Mouse (Mus musculus) T-helper 17 cell (primary cell): ENCODE data around the gene Hnrnpf.

Source experiments
- in situ Hi-C, 2 experiments: fragments of 300-600 bp; cut with MboI, MseI; formaldehyde crosslinking; loops; 1 replicate in 1 of 2; 2 replicates in 1 of 2; pipeline ENCODE4 v1.15.1; 2025; ENCODE audit warnings: high pct_unique_total_duplicates in 2 of 2

Hnrnpf gene

DNA sequence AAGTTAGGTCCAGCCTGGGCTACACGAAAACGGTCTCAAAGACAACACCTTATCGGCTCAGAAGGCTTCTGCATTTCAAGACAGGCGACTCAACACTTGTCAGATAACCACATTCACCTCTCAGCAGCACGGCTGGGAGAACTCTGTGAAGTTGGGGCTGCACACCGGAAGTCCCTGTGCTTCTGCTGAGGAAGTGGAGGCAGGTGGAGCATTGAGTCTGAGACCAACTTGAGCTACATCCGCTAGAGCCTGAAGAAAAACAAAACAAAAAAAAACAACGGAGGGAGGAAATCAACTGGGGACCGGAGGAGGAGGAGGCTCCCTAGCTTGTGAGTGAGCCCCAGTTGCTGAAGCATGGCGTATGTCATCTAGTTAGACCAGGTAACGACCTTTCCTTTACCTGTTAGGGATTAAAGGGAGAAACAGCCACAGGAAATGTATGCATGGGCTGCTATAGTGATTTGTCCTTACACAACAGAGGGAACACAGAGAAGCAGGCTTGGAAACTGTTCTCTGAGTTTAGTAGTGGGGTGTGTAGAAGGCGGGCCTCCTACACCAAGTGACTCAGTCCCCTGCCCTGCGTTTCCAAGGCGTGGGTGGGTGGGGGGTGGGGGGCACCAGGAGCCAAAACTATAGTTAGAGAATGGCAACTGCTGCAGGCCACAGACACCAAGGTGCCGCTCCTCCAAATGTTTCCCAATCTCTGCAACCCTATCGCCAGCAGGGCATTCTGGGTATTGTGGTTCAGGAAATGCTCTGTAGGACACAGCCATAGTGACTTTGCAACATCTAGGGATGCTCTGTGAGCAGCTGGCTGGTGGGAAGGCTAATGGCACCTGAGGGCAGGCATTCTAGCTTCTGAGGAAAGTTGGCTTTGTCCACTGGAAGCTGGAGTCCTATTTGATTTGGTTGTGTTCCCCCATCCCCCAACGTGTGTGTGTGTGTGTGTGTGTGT is at the start of gene Hnrnpf:
TSS of gene Hnrnpf (plus strand) at position 199 of the 955 bp plus-strand sequence.
- in situ Hi-C loops, result no loop called here

DNA sequence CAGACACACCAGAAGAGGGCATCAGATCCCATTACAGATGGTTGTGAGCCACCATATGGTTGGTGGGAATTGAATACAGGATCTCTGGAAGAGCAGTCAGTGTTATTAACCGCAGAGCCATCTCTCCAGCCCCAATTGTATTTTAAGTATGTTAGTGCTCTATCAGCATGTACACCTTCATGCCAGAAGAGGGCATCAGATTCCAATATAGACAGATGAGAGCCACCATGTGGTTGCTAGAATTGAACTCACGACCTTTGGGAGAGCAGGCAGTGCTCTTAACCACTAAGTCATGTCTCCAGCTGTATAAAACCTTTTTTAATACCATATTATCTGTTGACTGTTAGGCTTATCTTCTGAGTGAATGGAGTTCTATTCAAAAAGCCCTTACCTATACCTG is 48.4 kb upstream of the Hnrnpf start:
- in situ Hi-C loops, result loop anchor here in 1 of 2 experiments (5.0 kb wide), 1 partner anchor 291 kb away; no protein-coding TSS in a partner anchor

DNA sequence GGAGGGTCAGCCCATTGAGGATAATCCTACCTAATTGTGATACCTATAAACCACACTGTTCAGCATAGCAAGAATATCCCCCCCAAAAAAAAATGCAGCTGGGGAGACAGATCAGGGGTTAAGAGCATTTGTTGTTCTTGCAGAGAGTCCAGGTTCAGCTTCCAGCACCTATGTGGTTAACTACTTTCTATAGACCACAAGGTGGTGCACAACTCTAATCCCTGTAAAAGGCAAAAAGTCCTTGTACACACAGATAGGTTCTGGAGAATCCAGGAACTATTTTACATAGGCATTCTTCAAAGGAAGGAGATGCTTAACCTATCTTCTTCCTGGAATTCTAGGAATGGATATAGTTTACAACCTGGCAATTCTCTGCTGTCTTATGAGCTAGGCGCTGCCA is 42.1 kb upstream of the Hnrnpf start:
- in situ Hi-C loops, result no loop called here

DNA sequence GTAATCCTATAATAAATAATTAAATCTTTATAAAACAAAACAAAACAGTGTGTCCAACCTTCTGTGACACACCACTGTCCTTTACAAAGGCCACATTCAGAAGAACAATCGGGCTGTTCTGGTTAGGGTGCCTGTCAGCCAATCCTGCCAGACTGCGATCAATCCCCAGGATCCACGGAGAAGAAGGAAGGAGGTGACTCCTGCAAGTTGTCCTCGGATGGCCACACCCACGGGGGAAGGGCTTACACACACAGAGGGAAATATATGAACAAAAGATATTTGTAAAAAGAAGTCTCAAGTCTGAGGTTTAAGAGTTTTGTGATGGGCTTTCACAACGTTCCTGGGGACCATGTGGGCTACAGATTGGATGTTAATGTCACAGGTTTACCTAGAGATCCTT is 38.3 kb upstream of the Hnrnpf start, which contains the start of gene Zfp239:
TSS of gene Zfp239 (plus strand) at position 253 of the 400 bp plus-strand sequence.
- in situ Hi-C loops, result no loop called here

DNA sequence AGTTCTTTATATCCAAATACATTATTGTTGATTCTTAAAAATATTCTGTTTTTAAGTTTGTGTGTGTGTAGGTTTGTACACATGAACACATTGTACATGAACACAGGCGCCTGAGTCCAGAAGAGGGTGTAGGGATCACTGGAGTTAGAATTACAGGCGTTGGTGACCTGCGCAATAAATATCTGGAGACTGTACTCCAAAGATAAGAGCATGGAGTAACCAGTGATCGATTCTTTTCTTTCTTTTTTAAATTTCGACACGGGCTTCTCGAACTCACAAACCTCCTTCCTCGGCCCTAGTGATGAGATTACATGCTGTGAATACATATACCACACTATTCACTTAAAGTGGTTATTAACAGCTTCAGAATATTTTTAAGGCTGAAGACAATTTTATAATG is 37.7 kb upstream of the Hnrnpf start:
- in situ Hi-C loops, result no loop called here

DNA sequence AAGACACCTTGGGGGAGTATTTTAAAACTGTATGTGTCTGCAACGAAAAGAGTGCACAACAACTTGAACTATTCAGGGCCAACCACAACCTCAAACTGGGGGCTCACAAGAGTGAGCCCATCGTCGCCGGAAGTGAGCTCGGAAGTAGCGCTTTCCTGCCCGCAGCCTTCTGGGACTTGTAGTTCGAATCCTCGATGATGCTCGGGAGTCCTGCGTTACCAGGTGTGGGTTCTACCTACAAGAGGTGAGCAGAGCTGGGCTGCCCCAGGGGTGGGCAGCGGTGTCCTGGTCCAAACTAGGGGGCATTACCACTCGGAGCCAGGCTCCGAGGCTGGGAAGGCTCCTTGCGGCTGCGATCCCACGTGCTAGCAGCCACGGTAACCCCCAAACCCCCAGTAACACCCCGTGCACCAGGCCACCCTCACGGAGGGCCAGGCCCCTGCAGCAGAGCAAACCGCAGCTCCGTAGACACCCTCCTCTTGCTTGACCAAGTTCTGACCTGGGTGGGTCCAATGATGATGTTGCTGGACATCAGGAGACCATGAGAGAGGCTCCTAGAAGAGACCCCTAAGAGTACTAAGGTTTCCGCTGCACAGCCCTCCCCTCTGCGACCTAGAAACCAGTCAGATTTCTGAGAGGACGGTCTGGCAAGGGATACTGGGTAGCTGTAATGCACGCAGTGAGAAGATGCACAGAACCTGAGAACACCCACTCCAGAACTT is 37.1 kb upstream of the Hnrnpf start:
- in situ Hi-C loops, result no loop called here

DNA sequence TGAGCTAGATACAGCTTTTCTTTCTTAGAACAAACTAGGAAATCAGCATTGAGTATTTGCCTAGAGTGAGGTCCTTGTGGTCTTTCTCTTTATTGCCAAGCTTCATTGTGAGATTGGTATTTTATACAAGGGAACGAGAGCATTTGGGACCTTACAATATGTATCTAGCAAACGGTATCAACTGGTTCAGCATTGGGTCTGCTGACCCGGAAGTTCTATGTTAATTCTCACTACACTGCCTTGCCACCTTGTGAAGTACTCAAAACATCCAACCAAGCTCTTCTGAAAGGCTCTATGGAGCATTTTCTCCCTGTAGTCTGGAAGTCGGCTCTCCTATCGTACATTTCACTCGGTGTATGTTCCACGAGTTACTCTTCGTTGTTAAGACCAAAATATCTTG is 36.4 kb upstream of the Hnrnpf start:
- in situ Hi-C loops, result no loop called here

DNA sequence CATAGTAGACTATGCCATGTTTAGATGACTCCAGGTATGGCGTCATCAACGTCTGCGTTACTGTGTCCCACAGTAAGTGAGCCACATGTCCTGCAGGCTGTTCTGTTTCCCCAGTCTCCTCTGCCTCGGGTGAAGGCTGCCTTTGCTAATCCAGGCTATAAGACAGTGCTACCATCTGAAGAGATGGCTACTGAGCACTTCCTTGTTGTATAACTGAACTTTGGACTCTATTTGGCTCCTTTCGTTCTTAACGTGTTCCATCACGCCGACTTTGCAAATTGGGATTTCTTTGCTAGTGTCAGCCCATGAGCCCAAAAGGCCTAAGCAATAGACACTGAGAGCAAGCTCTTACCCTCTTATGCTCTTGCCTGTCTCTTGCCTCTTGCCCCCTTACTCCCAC is 31.9 kb upstream of the Hnrnpf start:
- in situ Hi-C loops, result no loop called here

DNA sequence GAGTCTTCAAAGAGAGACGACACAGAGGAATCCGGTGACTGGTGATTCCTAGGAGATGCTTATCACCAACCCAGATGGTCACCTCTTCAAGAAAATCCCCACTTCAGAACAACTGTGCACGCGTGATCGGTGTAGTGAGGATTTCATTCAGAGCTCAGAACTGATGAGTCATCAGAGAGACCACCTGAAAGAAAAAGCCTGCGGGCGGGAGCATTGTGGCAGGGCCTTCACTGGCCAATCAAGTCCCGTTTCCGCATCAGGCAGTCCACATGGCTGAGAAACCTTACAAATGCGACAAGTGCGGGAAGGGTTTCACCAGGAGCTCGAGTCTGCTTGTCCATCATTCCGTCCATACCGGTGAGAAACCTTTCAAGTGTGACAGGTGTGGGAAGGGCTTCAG is 29.1 kb upstream of the Hnrnpf start:
- in situ Hi-C loops, result loop anchor here in 1 of 2 experiments (5.0 kb wide), 1 partner anchor 46 kb away; no protein-coding TSS in a partner anchor

DNA sequence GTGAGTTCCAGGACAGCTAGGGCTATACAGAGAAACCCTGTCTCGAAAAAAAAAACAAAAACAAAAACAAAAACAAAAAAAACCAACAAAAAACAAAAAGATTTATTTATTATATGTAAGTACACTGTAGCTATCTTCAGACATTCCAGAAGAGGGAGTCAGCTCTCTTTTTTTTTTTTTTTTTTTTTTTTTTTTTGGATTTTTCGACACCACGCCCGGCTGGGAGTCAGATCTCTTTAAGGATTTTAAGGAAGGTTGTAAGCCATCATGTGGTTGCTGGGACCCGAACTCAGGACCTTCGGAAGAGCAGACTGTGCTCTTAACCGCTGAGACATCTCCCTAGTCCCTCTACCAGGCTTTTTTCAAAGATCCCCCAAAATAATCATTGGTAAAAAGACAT is 26.7 kb upstream of the Hnrnpf start:
- in situ Hi-C loops, result loop anchor here in 1 of 2 experiments (5.0 kb wide), 1 partner anchor 44 kb away; no protein-coding TSS in a partner anchor

DNA sequence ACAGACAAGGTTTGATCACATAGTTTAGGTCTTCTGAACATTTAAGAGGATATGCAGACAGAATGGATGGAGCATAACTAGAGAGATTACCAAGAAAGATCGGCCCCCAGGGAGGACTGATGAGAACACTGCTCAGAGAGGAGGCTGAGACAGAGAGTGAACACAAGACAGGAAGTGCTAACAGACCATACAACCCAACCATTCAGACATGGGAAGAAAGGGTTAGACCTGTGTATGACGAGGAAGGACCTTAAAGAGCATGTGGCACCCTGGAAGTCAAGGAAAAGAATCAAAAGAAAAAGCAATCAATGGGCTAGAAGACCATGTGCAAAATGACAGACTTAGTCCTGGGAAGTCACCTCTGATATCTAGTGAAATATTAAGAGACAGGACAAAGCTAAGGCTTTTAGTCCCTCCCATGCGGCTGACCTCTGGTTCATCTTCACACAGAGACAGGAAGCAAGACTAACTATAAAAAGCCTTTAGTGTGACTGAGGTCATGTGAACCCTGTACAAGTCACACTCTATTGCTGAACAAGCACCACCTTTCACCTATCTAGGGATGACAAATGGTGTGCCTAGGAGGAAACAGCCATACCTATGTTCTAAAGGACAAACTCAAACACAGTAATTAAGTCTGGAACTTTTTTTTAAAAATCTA is 25.4 kb upstream of the Hnrnpf start:
- in situ Hi-C loops, result loop anchor here (5.0 to 25.0 kb wide), 2 partner anchors 43 to 1513 kb away; no protein-coding TSS in a partner anchor

DNA sequence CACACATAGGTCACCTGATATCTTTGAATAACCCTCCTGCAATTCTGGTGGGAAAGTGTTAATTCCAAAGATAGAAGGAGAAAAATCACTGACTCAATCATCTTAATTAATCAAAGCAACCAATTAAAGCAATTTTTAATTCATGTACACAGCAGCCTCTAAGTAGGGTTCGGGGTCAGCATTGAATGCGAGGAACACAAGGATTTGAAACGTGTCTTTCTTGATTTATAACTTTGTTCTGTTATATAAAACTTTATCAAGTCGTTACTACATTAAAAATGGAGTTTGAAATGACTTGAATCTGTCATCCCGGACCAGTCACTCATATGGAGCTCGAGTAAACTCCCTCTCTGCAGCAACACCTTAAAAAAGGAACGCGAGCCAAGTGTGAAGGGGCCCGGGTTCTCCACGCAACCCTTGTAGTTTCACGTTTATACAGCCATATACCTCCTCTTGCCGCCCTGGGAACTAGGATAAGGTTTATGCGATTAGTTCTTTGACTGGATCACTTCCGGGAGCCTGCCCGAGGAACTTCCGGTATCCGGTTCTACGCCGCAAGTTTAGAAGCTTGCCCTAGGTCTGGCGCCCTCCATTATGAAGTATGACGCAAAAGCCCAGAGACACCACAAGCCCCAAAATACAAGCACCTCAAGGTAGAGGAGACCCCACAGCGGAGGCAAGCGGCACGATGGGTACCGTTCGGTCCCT is 21.3 kb upstream of the Hnrnpf start:
- in situ Hi-C loops, result loop anchor here (25.0 kb wide), 1 partner anchor 1508 kb away; no protein-coding TSS in a partner anchor

DNA sequence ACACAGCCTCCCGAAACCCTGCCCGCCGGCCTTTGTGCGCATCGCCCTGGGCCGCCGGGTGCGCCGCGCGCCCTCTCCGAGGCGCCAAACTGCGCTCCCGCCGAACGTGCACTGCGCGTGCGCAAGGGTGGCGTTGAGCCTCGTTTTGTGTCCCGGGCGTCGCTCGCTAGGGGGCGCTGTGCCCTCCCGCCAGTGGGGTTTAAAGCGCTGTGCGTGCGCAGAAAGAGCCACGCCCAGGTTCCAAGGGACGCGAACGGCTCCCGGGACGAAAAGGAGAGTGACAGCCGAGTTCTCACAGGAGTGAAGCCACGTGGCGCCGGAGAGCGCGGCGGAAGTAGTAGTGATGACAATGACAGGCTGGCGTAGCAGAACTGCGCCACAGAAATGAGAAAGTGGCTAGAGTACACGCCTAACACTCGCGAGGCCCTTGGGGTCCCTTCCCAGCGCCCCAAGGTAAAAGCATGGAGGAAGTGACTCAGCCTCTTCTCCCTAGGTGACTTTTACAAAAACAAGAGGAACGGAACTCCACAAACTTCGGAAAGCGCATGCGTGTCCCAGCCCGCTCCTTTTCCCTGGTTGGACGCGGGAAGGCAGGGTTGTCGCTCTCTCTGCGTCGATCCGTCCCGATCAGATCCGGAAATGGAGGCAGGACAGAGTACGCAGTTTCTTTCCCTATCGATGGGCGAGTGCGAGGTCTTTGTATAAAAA is 20.6 kb upstream of the Hnrnpf start:
- in situ Hi-C loops, result loop anchor here (10.0 to 25.0 kb wide), 2 partner anchors 1508 to 1885 kb away; partner anchors contain the start of gene Plxnd1 (in 1 of the 2)

DNA sequence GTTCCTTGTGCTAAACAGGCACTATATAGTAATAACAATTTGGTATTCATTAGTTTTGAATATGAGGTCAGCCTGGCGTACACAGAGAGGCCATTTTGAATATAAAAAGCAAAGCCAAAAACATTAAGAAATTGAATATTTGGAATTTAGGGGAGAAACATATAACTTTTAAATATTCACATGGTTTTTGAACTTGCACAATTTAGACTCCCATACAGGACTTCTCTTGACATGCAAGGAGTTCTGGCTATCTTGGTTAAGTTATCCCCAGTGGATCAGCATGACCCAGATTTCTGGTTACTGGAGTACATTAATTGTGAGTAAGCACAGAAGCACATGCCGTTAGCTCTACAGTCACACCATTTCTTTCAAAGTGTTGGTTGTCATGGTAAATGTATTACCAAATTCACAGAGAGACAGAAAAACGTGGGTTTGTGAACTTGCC is 19.7 kb upstream of the Hnrnpf start:
- in situ Hi-C loops, result loop anchor here (10.0 to 25.0 kb wide), 2 partner anchors 1507 to 1886 kb away; partner anchors contain the start of gene Plxnd1 (in 1 of the 2)

DNA sequence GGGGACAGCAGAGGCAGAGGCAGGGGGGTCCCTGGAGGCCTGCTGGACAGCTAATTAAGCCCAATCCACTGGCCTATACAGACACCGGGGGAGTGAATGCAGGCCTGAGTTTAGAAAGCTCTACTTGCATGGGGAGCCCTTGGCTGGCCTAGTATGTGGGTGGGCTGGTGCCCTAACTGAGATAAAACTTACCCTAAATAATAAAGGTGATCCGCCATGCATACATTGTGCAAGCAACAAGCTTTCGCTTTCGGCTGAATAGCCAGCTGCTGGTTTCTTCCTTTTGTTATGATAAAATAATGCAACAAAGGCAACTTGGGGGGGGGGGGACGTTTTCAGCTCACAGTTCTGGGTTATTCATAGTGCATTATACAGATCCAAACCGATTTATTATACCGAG is 18.9 kb upstream of the Hnrnpf start:
- in situ Hi-C loops, result loop anchor here (10.0 to 25.0 kb wide), 2 partner anchors 1506 to 1886 kb away; partner anchors contain the start of gene Plxnd1 (in 1 of the 2)

DNA sequence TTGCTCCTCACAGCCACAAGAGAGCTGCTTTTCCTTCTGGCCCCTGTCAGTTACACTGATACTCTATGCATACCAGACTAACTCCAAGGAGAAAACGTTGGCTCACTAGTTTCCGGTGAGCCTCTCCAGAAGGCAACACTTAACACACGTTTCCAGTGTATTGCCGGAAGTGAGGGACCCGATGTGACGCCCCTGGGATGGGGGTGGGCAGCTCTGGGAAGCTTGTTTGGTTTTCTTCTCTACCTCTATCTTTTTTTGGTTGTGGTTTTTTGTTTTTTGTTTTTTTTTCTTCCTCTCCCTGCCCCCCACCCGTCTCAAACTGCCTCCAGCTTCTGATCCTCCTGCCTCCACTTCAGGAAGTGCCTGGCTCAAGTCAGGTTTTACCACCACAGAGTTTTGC is 18.1 kb upstream of the Hnrnpf start:
- in situ Hi-C loops, result loop anchor here (10.0 to 25.0 kb wide), 2 partner anchors 1505 to 1887 kb away; partner anchors contain the start of gene Plxnd1 (in 1 of the 2)

DNA sequence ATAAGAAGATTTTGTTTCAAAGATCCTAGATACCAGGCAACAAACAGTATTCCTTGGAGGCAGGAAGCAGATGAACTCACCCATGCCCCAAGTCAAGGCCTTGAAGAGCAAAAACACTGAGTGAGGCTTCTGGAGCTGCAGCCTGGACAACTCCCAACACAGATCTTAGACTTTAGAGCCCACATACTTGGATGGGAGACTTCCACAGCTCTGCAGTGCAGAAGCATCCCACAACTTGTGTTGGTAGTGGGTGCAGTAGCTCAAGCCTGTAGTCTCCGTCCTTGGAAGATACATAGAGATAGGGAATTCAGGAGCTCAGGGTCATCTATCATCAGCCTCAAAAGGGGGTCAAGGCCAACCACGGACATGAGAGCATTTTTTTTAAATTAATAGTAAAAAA is 14.2 kb upstream of the Hnrnpf start:
- in situ Hi-C loops, result loop anchor here (10.0 to 25.0 kb wide), 2 partner anchors 1501 to 1891 kb away; partner anchors contain the start of gene Plxnd1 (in 1 of the 2)

DNA sequence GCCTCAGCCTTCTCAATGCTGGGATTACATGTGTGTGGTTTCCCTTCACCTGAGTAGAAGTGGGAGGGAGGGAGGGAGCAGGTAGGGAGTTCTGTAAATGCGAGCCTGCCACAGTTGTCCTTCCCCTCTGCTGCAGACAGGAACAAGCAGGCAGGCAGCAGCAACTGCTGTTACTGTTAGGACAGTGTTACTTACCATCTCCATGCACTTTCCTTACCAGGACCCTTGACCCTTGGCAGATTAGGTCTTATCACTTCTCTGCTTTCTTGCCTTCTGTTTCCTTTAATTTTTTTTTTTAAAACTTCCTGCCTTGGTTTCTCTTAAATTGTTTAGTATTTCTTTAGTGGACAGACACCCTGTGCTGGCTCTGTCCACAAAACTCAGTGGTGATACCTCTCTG is 12.1 kb upstream of the Hnrnpf start:
- in situ Hi-C loops, result loop anchor here (10.0 to 25.0 kb wide), 2 partner anchors 1499 to 1893 kb away; partner anchors contain the start of gene Plxnd1 (in 1 of the 2)

DNA sequence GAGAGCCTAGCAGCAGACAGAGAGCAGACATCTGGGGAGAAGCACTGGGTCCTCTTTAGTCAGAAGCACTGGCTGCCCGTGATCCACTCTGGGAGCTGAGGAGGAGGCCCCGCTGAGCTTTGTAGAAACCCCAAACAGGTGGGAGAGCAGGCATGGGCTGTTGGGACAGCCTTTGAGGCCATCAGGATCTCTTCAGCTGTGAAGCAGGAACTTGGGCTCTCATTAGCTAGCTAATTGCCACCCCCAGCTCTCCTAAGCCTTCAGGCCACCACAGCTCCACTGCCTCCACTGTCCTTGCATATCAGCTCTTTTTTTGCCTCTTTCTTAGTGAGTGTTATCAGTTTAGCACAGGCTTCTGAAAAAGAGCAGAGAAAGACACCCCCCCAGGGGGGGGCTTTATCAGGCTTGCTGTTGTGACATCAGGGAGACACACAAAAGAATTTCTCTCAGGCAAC is 11.5 kb upstream of the Hnrnpf start:
- in situ Hi-C loops, result loop anchor here (10.0 to 25.0 kb wide), 2 partner anchors 1499 to 1894 kb away; partner anchors contain the start of gene Plxnd1 (in 1 of the 2)
